Mouse (Mus musculus): ENCODE measurements around the gene Ehmt1. TPM values are rescaled to one million over a fixed set of nuclear protein-coding genes. Genes with fewer than 3 reads are reported as not detected.

Ehmt1 gene
- total and polyA plus RNA-seq, 2 experiments from 2014 or later = 63.3 to 67.8 TPM

DNA sequence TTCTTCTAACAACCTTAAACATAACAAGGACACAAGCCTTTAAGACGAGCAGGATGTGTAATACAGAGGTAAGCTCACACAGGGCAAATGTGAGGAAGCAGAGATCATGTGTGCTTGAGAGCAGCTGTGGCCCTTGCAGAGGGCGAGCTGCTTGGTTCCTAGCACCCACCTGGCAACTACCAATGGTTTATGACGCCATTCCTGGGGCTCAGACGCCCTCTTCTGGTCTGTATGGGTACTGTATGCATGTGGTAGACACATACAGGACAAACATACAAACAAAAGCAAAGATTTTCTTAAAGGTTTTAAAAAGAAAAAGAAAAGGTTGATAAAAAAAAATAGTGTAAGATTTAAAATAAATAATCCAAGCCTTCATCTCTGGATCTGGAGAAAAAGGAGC, 138.2 kb downstream of the Ehmt1 start:
- WGBS = 53% methylated on average over 4 of the region's 4 CpGs
- no peak for ATAC-seq (ENCODE audit: low FRiP score)

DNA sequence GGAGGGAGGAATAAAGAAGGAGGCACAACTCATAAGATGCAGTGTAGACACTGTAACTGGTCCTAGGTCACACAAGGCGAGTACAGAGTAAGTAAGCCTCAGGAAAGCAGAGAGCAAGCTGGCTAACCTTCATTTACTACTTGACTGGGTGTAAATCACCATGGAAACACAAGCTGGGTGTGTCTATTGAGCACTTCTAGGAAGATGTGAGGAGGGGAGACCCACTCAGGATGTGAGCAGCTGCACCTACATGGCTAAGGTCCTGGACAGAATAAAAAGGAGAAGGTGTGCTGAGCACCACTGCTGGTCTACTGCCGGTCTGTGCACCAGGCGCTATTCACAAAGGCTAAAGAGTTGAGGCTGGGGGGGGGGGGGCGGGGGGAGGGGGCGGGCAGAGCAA, 142.6 kb downstream of the Ehmt1 start:
- WGBS = 21% methylated on average over 3 of the region's 5 CpGs
- ATAC-seq (ENCODE audit: low FRiP score) = 0 out of 2 replicates have a peak, but pooled peaks have one; percentile 13
- H3K27me3 ChIP-seq (ENCODE audit: insufficient read depth, low read length) = no peaks in the 10 kb centered on the region
- no peak overlapping the region for H3K9ac ChIP-seq (replicated peaks; ENCODE audit: low read length, poor library complexity, severe bottlenecking)
- H3K4me3 ChIP-seq (ENCODE audit: low read depth, low read length) = no peak overlapping the region
- no peaks in the 10 kb centered on the region for H3K4me1 ChIP-seq (ENCODE audit: insufficient read depth, low read length)
- H3K4me2 ChIP-seq (ENCODE audit: low read depth, low read length, poor library complexity, severe bottlenecking) = no peak overlapping the region
- TF ChIP-seq CTCF (IDR thresholded peaks at IDR 0.05) = no peak
- no peaks in the 10 kb centered on the region for H3K36me3 ChIP-seq (ENCODE audit: insufficient read depth, low read length)
- DNase-seq (ENCODE audit: low spot score) = no peak
- H3K9me3 ChIP-seq (ENCODE audit: low read length) = no peaks in the 10 kb centered on the region
- no peak overlapping the region for H3K27ac ChIP-seq (ENCODE audit: low read depth, low read length)

More for the DNA sequence above, 138.2 kb downstream of the Ehmt1 start:
- no peak overlapping the region for H3K4me3 ChIP-seq (ENCODE audit: low read depth, low read length)
- H3K9ac ChIP-seq (replicated peaks; ENCODE audit: low read length, poor library complexity, severe bottlenecking) = no peak overlapping the region
- peak; percentile 28 for TF ChIP-seq CTCF (IDR thresholded peaks at IDR 0.05)
- no peaks in the 10 kb centered on the region for H3K4me1 ChIP-seq (ENCODE audit: insufficient read depth, low read length)
- no peaks in the 10 kb centered on the region for H3K36me3 ChIP-seq (ENCODE audit: insufficient read depth, low read length)
- no peak for DNase-seq (ENCODE audit: low spot score)
- H3K9me3 ChIP-seq (ENCODE audit: low read length) = no peaks in the 10 kb centered on the region
- H3K4me2 ChIP-seq (ENCODE audit: low read depth, low read length, poor library complexity, severe bottlenecking) = no peak overlapping the region
- no peak overlapping the region for H3K27ac ChIP-seq (ENCODE audit: low read depth, low read length)
- H3K27me3 ChIP-seq (ENCODE audit: insufficient read depth, low read length) = no peaks in the 10 kb centered on the region

DNA sequence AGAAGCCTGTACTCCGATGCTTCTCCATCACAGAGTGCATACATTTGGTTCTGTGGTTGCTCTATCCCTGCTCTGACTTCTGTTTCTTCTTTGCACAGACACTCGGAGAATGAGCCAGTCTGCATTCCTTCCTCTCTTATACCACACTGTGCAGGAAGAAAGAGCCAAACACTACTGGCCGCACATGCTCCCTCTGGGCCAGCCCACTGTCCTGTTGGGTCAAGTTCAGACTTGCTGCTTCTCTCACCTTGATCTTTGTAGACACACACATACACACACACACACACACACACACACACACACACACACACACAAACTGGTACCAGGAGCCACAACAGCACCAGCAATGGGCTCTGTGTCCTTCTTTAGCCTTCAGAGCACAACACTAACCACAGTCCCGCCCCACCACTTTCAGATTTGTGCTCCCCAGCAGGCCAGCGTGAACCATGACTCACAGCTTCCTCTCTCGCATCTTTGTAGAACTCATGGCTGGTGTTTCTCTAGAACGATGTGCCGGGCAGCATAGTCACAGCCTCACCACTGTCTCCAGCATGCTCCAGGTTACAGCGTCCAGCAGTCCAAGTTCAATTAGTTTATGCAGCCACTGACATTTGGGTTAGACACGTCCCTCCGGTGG, 143.3 kb downstream of the Ehmt1 start:
- Histone ChIP-seq H3K36me3 (ENCODE audit: insufficient read depth, low read length) (no peaks in the 10 kb centered on the region), H3K4me2 (ENCODE audit: low read depth, low read length, poor library complexity, severe bottlenecking) (no peak overlapping the region), H3K4me1 (ENCODE audit: insufficient read depth, low read length) (no peaks in the 10 kb centered on the region), H3K27ac (ENCODE audit: low read depth, low read length) (no peak overlapping the region), H3K27me3 (ENCODE audit: insufficient read depth, low read length) (no peaks in the 10 kb centered on the region), H3K9ac (replicated peaks; ENCODE audit: low read length, poor library complexity, severe bottlenecking) (no peak overlapping the region), H3K4me3 (ENCODE audit: low read depth, low read length) (no peak overlapping the region), H3K9me3 (ENCODE audit: low read length) (no peaks in the 10 kb centered on the region)
- WGBS = 80% methylated on average over 11 of the region's 11 CpGs
- no peak for DNase-seq (ENCODE audit: low spot score)
- TF ChIP-seq CTCF (IDR thresholded peaks at IDR 0.05) = no peak
- ATAC-seq (ENCODE audit: low FRiP score) = 0 out of 2 replicates have a peak, but pooled peaks have one; percentile 13

DNA sequence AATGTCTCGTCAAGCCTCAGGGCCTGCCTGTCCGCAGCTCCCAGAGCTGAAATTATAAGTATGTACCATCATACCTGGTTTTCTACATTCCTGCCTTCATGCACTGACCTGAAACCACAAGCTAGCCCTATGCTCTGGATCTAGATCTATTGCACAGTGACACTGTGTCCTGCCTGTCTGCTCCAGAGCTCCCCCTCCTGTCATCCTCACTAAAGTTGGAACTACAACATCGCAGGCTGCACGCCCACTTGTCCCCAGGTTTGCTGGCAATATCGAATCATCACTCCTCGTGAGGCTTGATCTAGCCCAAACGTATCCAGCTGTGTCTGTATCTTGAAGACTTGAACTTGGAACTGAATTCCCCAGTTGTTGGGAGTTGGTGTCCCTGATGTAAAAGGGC, 144.6 kb downstream of the Ehmt1 start:
- no peaks in the 10 kb centered on the region for H3K4me1 ChIP-seq (ENCODE audit: insufficient read depth, low read length)
- H3K9me3 ChIP-seq (ENCODE audit: low read length) = no peaks in the 10 kb centered on the region
- no peak for TF ChIP-seq CTCF (IDR thresholded peaks at IDR 0.05)
- H3K9ac ChIP-seq (replicated peaks; ENCODE audit: low read length, poor library complexity, severe bottlenecking) = no peak overlapping the region
- 65% methylated on average over 7 of the region's 7 CpGs for WGBS
- no peak overlapping the region for H3K27ac ChIP-seq (ENCODE audit: low read depth, low read length)
- no peak overlapping the region for H3K4me3 ChIP-seq (ENCODE audit: low read depth, low read length)
- no peak for DNase-seq (ENCODE audit: low spot score)
- no peaks in the 10 kb centered on the region for H3K36me3 ChIP-seq (ENCODE audit: insufficient read depth, low read length)
- no peaks in the 10 kb centered on the region for H3K27me3 ChIP-seq (ENCODE audit: insufficient read depth, low read length)
- no peak overlapping the region for H3K4me2 ChIP-seq (ENCODE audit: low read depth, low read length, poor library complexity, severe bottlenecking)
- ATAC-seq (ENCODE audit: low FRiP score) = no peak

DNA sequence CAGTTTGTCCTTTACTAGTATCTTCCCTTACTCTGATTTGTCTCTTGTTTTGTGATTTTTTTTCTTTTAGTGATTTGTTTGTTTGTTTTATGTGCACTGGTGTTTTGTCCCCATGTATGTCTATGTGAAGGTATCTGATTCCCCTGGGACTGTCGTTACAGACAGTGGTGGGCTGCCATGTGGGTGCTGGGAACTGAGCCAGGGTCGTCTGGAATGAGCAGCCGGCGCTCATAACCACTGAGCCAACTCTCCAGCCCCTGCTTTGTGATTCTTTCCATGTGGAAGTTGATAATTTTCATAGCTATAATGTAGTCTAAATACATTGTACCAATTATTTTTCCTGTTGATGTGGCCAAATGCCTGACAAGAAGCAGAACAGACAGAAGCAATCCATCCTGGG, 148.6 kb downstream of the Ehmt1 start:
- Histone ChIP-seq H3K4me3 (ENCODE audit: low read depth, low read length) (no peak overlapping the region), H3K4me2 (ENCODE audit: low read depth, low read length, poor library complexity, severe bottlenecking) (no peak overlapping the region), H3K9ac (replicated peaks; ENCODE audit: low read length, poor library complexity, severe bottlenecking) (no peak overlapping the region), H3K27me3 (ENCODE audit: insufficient read depth, low read length) (no peaks in the 10 kb centered on the region), H3K27ac (ENCODE audit: low read depth, low read length) (no peak overlapping the region), H3K9me3 (ENCODE audit: low read length) (no peaks in the 10 kb centered on the region), H3K36me3 (ENCODE audit: insufficient read depth, low read length) (no peaks in the 10 kb centered on the region), H3K4me1 (ENCODE audit: insufficient read depth, low read length) (no peaks in the 10 kb centered on the region)
- 88% methylated on average over 4 of the region's 4 CpGs for WGBS
- no peak for TF ChIP-seq CTCF (IDR thresholded peaks at IDR 0.05)
- ATAC-seq (ENCODE audit: low FRiP score) (no peak), DNase-seq (ENCODE audit: low spot score) (no peak)

DNA sequence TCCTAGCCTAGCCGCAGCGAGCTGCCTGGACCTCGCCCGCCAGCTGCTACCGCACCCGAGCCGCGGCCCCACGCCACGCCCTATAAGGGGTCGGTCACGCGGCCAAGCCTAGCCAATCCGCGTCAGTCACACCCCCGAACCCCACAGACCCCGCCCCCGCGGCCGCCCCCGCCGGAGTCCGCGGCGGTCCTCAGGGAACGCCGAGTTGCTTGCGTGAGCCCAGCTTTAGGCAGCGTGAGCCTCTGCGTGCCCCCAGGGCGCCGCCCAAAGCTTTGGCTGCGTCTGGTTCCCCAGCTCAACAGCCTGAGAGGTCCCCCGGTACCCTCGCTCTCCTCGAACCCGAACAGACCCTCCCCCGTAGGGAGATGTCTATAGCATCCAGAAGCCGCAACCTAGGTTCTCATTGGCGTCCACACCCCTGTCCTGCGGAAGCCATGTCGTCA, 156.3 kb downstream of the Ehmt1 start, which contains the start of gene Cacna1b:
Gene Cacna1b (minus strand): TSS at position 38 of the 443 bp plus-strand sequence.
- Histone ChIP-seq H3K9me3 (ENCODE audit: low read length) (no peaks in the 10 kb centered on the region), H3K4me2 (ENCODE audit: low read depth, low read length, poor library complexity, severe bottlenecking) (peak within 1 kb of the TSS; percentile 86), H3K27ac (ENCODE audit: low read depth, low read length) (peak within 1 kb of the TSS; percentile 87), H3K27me3 (ENCODE audit: insufficient read depth, low read length) (no peaks in the 10 kb centered on the region; the same call in 1 of the 2 replicates), H3K9ac (replicated peaks; ENCODE audit: low read length, poor library complexity, severe bottlenecking) (peak within 1 kb of the TSS; percentile 96), H3K4me1 (ENCODE audit: insufficient read depth, low read length) (peaks cover 7% of the 10 kb centered on the region; the same call in 1 of the 2 replicates), H3K36me3 (ENCODE audit: insufficient read depth, low read length) (peaks cover 8% of the 10 kb centered on the region; the same call in 1 of the 2 replicates), H3K4me3 (ENCODE audit: low read depth, low read length) (peak within 1 kb of the TSS; percentile 87)
- WGBS = 0% methylated on average over 33 of the region's 42 CpGs
- DNase-seq (ENCODE audit: low spot score) (peak; percentile 92), ATAC-seq (ENCODE audit: low FRiP score) (peak; percentile 93)
- no peak for TF ChIP-seq CTCF (IDR thresholded peaks at IDR 0.05)

Data from midbrain, postnatal 0 days (tissue).